Mouse (Mus musculus): Measurements from ENCODE around the gene Trmt10b. TPM values are rescaled to one million over a fixed set of nuclear protein-coding genes. Genes with fewer than 3 reads are reported as not detected.

The Trmt10b gene
- 13.0 and 13.7 TPM in 2 replicates for polyA plus RNA-seq (2015; fragmentation: Nextera tagmentation; extraction: Ambion mirVana)

DNA sequence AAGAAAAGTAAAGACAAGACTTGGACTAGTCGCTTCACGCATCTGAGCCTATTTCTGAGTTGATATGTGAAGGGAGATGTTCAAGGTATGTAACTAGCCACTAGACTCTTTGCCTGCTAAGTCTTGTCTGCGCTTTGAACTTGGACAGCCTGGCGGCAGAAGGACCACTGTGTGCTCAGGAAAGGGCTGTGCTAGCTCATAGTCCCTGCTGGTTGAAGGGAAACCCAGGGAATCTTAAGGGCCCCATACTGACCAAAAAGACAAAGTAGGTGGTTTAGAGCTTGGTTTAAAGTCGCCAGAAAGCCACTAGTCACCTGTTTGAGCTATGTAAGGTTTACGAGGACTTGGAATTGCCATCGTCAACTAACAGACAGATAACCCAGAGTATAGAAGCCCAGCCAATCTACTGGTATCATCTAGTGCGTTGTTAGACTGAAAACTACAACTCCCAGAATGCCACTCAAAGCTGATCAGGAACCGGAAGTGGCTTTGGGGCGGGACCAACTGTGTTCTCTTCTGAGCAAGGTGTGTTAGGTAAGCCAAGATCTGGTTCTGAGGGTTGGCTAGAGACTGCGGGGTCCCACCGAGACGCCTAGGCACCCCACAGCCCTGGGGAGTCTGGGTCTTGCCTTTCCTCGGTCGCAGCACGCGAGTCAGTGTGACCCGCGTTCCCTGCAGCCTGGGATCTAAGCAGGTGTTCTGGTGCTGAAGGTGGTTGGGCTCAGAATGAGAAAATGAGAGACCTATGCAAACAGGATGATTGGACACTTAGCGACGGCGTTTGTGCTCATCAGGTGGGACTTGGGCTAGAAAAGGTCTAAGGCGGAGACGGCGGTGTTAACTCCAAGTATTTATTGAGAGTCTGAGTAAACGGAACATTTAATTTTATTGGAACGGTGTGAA, at the start of gene Trmt10b:
Trmt10b (plus strand) TSS at position 466 of the 903 bp plus-strand sequence.
- H3K9me3 ChIP-seq: no peaks in the 10 kb centered on the region
- H3K27ac ChIP-seq: no peak within 1 kb of the TSS
- H3K27me3 ChIP-seq (replicated peaks): no peaks in the 10 kb centered on the region
- no peaks in the 10 kb centered on the region; the same call in 1 of the 2 replicates for H3K36me3 ChIP-seq
- peak within 1 kb of the TSS; percentile 73 for H3K4me2 ChIP-seq (replicated peaks)
- ATAC-seq: peak; percentile 95
- peaks cover 5% of the 10 kb centered on the region for H3K4me1 ChIP-seq (replicated peaks)
- H3K9ac ChIP-seq: peak within 1 kb of the TSS; percentile 69
- H3K4me3 ChIP-seq (replicated peaks): peak within 1 kb of the TSS; percentile 70
- 17% methylated on average over 27 of the region's 27 CpGs for WGBS

DNA sequence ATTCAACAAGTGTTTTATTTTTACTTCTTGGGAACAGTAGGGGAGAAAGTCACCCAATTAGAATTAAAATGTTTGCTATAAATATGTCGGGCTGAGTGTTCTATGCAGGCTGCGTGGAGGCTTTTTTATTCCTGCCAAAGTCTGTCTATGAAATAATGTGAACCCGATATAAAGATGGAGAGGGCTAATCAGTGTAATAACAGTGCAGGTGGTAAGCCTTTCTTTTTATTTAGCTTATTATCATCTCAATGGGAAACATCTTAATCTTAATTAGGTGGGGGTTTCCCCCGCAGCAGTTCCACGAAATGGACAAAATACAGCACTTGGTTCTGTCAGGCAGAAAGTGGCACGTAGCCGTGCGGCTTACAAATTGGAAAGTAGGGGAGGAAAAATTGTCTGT, 45.7 kb upstream of the Trmt10b start:
- no peak for ATAC-seq
- H3K9me3 ChIP-seq: no peaks in the 10 kb centered on the region
- H3K4me2 ChIP-seq (replicated peaks): no peak overlapping the region
- no peak overlapping the region for H3K4me3 ChIP-seq (replicated peaks)
- no peak overlapping the region for H3K9ac ChIP-seq
- no peak overlapping the region for H3K27ac ChIP-seq
- no peaks in the 10 kb centered on the region for H3K36me3 ChIP-seq
- no peaks in the 10 kb centered on the region for H3K27me3 ChIP-seq (replicated peaks)
- 87% methylated on average over 8 of the region's 8 CpGs for WGBS
- 0 out of 2 replicates have a peak, but pooled peaks cover 3% of the 10 kb centered on the region for H3K4me1 ChIP-seq (replicated peaks)

DNA sequence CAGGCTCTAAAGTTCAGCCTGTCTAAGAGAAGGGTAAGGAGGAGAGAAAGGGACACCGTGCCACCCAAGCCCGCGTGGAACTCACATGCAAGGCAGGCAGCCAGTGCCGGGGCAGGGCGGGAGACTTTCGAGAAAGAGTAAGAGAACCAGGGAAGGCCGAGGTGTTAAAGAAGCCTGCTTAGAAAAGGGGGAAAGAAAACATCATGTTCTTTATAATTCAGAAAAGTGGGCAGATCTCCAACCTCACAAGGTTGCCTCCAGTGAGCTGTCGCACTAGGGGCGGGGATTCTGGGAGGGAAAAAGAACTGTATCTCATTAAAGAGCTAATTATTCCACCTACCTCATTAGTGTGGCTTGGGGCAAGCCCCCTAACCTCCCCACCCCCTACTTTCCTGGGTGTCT, 44.1 kb upstream of the Trmt10b start:
- Histone ChIP-seq H3K9ac (no peak overlapping the region), H3K4me2 (replicated peaks) (no peak overlapping the region), H3K27me3 (replicated peaks) (no peaks in the 10 kb centered on the region), H3K27ac (no peak overlapping the region), H3K9me3 (no peaks in the 10 kb centered on the region), H3K4me3 (replicated peaks) (no peak overlapping the region), H3K4me1 (replicated peaks) (0 out of 2 replicates have a peak, but pooled peaks cover 3% of the 10 kb centered on the region), H3K36me3 (no peaks in the 10 kb centered on the region)
- ATAC-seq: no peak
- WGBS: 58% methylated on average over 9 of the region's 9 CpGs

DNA sequence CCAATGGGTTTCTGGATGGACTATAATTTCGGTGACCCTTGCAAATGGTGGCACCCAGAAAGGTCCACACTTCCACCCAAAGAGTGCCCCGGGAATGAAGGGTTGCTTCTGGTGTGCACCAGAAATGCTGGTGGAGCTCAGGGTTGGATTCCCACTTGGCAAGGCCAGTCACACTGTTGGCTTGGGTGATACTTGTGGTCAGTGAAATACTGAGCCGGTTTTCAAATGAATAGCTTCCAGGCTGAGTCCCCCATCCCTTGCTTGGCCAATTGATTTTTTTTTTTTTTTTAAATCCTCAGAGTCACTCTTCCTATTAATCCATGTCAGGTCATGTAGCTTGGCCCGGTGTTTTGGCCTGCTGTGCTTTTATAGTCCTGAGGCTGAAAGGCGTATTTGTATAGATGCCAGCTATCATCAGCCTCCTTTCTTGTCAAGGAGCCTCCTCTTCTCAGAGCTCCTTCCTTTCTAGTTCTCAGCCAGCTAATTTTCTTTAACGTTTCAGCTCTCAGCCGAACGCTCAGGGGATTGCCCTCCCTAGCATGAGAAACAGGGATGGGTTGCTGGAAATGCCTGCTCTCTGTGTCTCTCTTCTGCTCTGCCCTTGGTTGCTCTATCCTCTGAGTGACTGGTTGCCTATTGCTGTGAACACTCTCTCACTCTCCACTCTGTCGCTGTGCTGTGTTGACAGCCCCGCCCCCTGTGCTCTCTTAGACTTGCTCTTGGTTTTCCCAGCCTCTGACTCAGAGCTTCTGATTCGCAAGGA, 42.9 kb upstream of the Trmt10b start:
- Histone ChIP-seq H3K27me3 (replicated peaks) (no peaks in the 10 kb centered on the region), H3K36me3 (no peaks in the 10 kb centered on the region), H3K27ac (no peak overlapping the region), H3K9ac (no peak overlapping the region), H3K4me3 (replicated peaks) (no peak overlapping the region), H3K9me3 (no peaks in the 10 kb centered on the region), H3K4me2 (replicated peaks) (no peak overlapping the region), H3K4me1 (replicated peaks) (0 out of 2 replicates have a peak, but pooled peaks cover 3% of the 10 kb centered on the region)
- WGBS: 49% methylated on average over 11 of the region's 11 CpGs
- ATAC-seq: no peak

DNA sequence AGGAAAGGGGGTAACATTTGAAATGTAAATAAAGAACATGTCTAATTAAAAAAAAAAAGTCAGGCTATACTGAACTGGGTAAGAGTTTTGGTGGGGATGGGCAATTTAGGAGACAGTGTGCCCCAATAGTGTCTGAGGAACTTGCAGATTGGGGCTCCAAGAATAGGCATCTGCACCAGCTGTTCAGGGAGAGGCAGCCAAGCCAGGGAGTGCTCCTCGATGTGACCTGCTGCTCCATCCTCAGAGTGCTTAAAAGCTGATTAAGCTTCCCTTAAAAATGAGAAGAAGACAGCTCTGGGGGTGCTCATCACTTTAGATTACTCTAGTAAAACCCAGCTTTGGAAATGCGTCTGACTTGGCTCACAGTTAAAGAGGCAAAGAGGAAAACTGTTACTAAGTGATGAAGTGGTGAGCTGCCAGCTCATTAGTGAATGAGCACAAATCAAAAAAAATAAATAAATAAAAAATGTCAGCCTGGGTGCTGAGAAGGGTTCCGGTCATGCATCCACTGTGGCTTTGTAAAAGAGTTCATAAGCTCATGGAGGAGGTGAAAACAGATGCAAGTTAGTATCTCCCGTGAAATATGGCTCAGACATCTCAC, 37.6 kb upstream of the Trmt10b start:
- Histone ChIP-seq H3K4me3 (replicated peaks) (no peak overlapping the region), H3K27ac (no peak overlapping the region), H3K4me2 (replicated peaks) (no peak overlapping the region), H3K36me3 (no peaks in the 10 kb centered on the region), H3K27me3 (replicated peaks) (no peaks in the 10 kb centered on the region), H3K4me1 (replicated peaks) (0 out of 2 replicates have a peak, but pooled peaks cover 4% of the 10 kb centered on the region), H3K9me3 (no peaks in the 10 kb centered on the region), H3K9ac (no peak overlapping the region)
- no peak for ATAC-seq
- 44% methylated on average over 4 of the region's 4 CpGs for WGBS

DNA sequence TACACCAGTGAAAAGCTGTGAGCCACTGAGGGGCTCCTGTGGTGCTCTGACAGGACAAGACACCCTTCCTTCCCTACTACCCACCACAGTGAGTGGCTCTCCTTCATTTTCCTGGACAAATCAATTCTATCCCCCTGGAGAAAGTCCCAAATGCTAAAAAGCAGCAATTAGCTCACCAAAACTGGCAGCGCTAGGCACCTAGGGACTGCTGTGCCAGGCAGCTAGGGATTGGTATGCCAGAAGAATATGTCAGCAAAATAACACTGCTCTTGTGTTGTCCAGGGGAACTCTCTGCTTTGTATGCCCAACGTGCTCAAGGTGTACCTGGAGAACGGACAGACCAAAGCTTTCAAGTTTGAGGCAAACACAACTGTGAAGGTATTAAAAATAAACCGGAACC, 35.4 kb upstream of the Trmt10b start:
- Histone ChIP-seq H3K27ac (no peak overlapping the region), H3K4me1 (replicated peaks) (0 out of 2 replicates have a peak, but pooled peaks cover 4% of the 10 kb centered on the region), H3K27me3 (replicated peaks) (no peaks in the 10 kb centered on the region), H3K36me3 (no peaks in the 10 kb centered on the region), H3K4me3 (replicated peaks) (no peak overlapping the region), H3K9me3 (no peaks in the 10 kb centered on the region), H3K9ac (no peak overlapping the region), H3K4me2 (replicated peaks) (no peak overlapping the region)
- no peak for ATAC-seq
- 91% methylated on average over 4 of the region's 4 CpGs for WGBS

DNA sequence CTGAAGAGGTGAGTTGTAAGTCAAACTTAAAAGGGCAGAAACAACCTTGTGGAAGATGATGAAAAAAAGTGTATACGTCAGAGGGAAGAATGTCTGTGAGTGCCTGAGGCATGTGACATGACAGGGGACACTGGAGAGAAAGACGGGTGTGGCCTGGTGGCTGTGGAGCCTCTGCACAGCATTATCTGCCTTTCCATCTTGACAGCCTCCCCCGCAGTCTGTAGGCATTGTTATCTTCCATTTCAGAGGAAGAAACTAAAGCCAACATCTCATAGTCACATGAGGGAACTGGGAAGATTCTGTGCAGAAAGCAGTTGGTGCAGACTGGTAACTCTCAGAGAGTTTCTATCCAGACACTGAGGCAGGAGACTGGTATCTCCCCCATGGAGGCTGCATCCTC, 29.0 kb upstream of the Trmt10b start:
- no peak overlapping the region for H3K27ac ChIP-seq
- H3K9me3 ChIP-seq: no peaks in the 10 kb centered on the region
- H3K4me3 ChIP-seq (replicated peaks): no peak overlapping the region
- 40% methylated on average over 3 of the region's 3 CpGs for WGBS
- ATAC-seq: no peak
- H3K4me2 ChIP-seq (replicated peaks): no peak overlapping the region
- no peaks in the 10 kb centered on the region for H3K36me3 ChIP-seq
- no peaks in the 10 kb centered on the region for H3K27me3 ChIP-seq (replicated peaks)
- no peak overlapping the region for H3K9ac ChIP-seq
- H3K4me1 ChIP-seq (replicated peaks): peaks cover 3% of the 10 kb centered on the region; the same call in 1 of the 2 replicates

DNA sequence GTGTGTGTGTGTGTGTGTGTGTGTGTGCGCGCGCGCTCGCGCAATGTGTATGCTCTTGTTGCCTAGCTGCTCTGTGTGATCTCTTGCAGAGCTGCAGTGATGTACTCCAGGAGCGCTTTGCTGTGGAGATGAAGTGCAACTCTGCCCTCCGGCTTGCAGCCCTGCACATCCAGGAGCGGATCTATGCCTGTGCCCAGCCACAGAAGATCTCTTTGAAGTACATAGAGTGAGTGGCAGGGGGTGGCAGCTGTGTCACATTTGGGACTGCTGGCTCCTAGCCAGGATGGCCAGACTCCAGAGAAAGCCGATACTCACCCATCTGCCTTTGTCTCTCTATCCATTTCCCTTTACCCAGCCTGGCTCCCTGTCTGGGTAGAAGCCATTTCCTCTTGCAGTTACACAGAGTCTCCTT, 25.9 kb upstream of the Trmt10b start:
- 38% methylated on average over 10 of the region's 10 CpGs for WGBS
- peaks cover 3% of the 10 kb centered on the region; the same call in 1 of the 2 replicates for H3K4me1 ChIP-seq (replicated peaks)
- H3K27me3 ChIP-seq (replicated peaks): no peaks in the 10 kb centered on the region
- no peak overlapping the region for H3K9ac ChIP-seq
- peak; percentile 78 for ATAC-seq
- 0 out of 2 replicates have a peak overlapping the region, but pooled peaks have one; percentile 22 for H3K4me2 ChIP-seq (replicated peaks)
- no peak overlapping the region for H3K4me3 ChIP-seq (replicated peaks)
- H3K27ac ChIP-seq: 0 out of 2 replicates have a peak overlapping the region, but pooled peaks have one; percentile 36
- no peaks in the 10 kb centered on the region for H3K36me3 ChIP-seq
- H3K9me3 ChIP-seq: no peaks in the 10 kb centered on the region

DNA sequence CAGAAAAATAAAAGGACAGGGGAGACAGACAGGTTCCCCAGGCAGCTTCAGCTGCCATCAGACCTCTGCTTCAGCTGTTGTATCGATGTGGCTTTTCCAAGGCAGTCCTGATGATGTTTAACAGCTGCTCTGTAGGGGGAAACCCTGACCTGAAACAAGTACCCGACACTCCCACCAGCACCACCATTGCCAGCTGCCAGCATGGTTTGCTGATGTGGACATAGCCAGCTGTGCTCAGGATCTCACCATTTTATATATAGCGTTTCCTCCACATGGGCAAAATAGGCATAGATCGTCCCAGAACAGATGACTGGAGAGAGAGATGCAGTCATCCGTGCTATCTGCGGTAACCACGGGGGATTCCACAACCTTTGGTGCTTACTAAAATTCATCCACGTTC, 21.2 kb upstream of the Trmt10b start:
- 77% methylated on average over 8 of the region's 8 CpGs for WGBS
- no peak for ATAC-seq

DNA sequence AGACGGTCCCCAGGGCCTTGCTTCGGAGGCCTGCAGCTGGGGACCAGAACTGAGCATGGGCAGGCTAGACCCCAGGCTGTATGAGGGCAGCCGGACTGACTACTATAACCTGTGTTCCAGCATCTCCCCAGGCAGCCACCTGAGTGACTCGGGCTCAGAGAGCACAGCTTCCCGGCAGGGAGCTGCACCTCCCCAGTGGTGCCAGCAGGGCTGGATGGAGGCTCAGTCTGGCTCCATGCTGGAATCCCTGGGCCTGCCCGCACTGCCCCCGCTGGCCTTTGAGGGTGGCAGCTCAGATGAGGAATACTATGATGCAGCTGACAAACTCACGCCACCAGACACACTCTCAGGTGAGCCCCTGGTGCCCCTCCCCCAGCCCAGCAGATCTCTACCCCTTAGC, 17.6 kb upstream of the Trmt10b start:
- Histone ChIP-seq H3K27ac (no peak overlapping the region), H3K4me1 (replicated peaks) (no peaks in the 10 kb centered on the region), H3K4me2 (replicated peaks) (no peak overlapping the region), H3K9ac (no peak overlapping the region), H3K36me3 (no peaks in the 10 kb centered on the region), H3K9me3 (no peaks in the 10 kb centered on the region), H3K27me3 (replicated peaks) (no peaks in the 10 kb centered on the region), H3K4me3 (replicated peaks) (no peak overlapping the region)
- WGBS: 64% methylated on average over 8 of the region's 8 CpGs
- ATAC-seq: no peak

More for the DNA sequence above, 21.2 kb upstream of the Trmt10b start:
- H3K9me3 ChIP-seq: no peaks in the 10 kb centered on the region
- no peaks in the 10 kb centered on the region for H3K27me3 ChIP-seq (replicated peaks)
- no peaks in the 10 kb centered on the region for H3K36me3 ChIP-seq
- H3K4me1 ChIP-seq (replicated peaks): peaks cover 3% of the 10 kb centered on the region; the same call in 1 of the 2 replicates
- H3K4me3 ChIP-seq (replicated peaks): no peak overlapping the region
- H3K9ac ChIP-seq: no peak overlapping the region
- no peak overlapping the region for H3K27ac ChIP-seq
- no peak overlapping the region for H3K4me2 ChIP-seq (replicated peaks)

DNA sequence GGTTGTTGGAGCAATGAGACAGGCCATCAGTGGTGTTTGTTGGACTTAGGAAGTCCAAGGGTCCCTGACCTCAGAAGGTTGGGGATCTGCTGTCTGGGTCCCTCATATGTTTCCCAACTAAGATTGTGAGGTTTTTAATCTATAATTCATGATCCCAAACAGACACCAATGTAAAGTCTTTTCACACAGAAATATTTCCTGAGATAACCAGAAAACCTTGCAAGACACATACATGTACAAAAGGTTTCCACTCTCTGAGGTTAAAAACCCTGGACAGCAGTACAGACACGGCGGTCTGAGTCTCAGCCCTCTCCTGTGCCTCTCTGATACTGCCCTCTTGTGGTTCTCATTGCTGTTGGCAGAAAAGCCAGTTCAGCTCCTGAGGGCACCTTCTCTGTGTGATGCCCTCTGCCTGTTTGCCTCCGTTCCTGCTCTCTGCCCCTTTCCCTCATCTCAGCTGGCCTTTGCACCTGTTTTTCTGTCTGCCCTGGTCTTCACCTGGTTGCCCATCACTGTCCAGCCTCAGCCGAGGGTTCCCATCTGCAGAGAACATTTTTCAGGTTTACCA, 16.9 kb upstream of the Trmt10b start:
- Histone ChIP-seq H3K4me3 (replicated peaks) (no peak overlapping the region), H3K36me3 (no peaks in the 10 kb centered on the region), H3K4me2 (replicated peaks) (no peak overlapping the region), H3K27me3 (replicated peaks) (no peaks in the 10 kb centered on the region), H3K9ac (no peak overlapping the region), H3K9me3 (no peaks in the 10 kb centered on the region), H3K27ac (no peak overlapping the region), H3K4me1 (replicated peaks) (no peaks in the 10 kb centered on the region)
- WGBS: 16% methylated on average over 4 of the region's 4 CpGs
- peak; percentile 58; the same call in 1 of the 2 replicates for ATAC-seq
